Mouse (Mus musculus): ENCODE measurements around the gene Lrrc4. TPM values are rescaled to one million over a fixed set of nuclear protein-coding genes. Genes with fewer than 3 reads are reported as not detected.

Lrrc4 gene
- polyA plus RNA-seq, 1 experiment from 2014 or later, result 1.2 TPM

GRCm38 (mm10) chr6:28791809-28792208, 39.7 kb downstream of the Lrrc4 start:
- Histone ChIP-seq H3K9ac (no peak overlapping the region), H3K4me1 (peaks cover 5% of the 10 kb centered on the region), H3K27ac (no peak overlapping the region), H3K4me2 (no peak overlapping the region), H3K4me3 (no peak overlapping the region), H3K36me3 (peaks cover 10% of the 10 kb centered on the region), H3K27me3 (no peaks in the 10 kb centered on the region), H3K9me3 (no peaks in the 10 kb centered on the region)
- WGBS, result 79% methylated on average over 3 of the region's 3 CpGs
- ATAC-seq (ENCODE audit: insufficient number of reproducible peaks, insufficient read depth, low FRiP score, low TSS enrichment, low read depth), result no peak

DNA sequence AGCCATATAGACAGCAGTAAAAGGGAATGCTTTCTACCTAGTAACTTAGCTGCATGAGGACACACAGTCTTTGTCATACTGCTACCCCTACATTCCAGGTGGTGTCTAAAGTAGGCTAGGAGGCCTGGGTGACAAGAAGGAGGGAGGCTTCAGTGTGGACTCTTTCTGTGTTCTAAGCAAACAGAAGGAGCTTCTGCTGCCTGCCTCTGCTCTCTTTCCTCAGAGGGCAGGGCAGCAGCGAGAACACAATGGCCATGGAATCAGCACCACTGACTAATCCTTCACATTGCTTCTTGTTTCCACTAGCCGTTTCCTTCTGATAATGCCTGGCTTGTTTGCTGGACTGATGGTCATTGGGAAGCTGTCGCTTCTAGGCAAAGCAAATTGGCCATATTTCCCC, 40.4 kb downstream of the Lrrc4 start:
- Histone ChIP-seq H3K9ac (no peak overlapping the region), H3K36me3 (peaks cover 3% of the 10 kb centered on the region), H3K4me1 (peaks cover 5% of the 10 kb centered on the region), H3K9me3 (no peaks in the 10 kb centered on the region), H3K4me3 (no peak overlapping the region), H3K27me3 (no peaks in the 10 kb centered on the region), H3K27ac (no peak overlapping the region), H3K4me2 (no peak overlapping the region)
- WGBS, result 51% methylated on average over 3 of the region's 3 CpGs
- no peak for ATAC-seq (ENCODE audit: insufficient number of reproducible peaks, insufficient read depth, low FRiP score, low TSS enrichment, low read depth)

- Histone ChIP-seq H3K36me3 (no peaks in the 10 kb centered on the region), H3K4me3 (no peak overlapping the region), H3K9me3 (no peaks in the 10 kb centered on the region), H3K9ac (no peak overlapping the region), H3K27ac (no peak overlapping the region), H3K4me2 (no peak overlapping the region), H3K27me3 (no peaks in the 10 kb centered on the region), H3K4me1 (peaks cover 9% of the 10 kb centered on the region)
- no peak for ATAC-seq (ENCODE audit: insufficient number of reproducible peaks, insufficient read depth, low FRiP score, low TSS enrichment, low read depth)
- 82% methylated on average over 4 of the region's 4 CpGs for WGBS
Measured at GRCm38 (mm10) chr6:28789685-28790084, 41.9 kb downstream of the Lrrc4 start.

GRCm38 (mm10) chr6:28787133-28787532, 44.4 kb downstream of the Lrrc4 start:
- Histone ChIP-seq H3K4me2 (no peak overlapping the region), H3K27me3 (no peaks in the 10 kb centered on the region), H3K4me3 (no peak overlapping the region), H3K9me3 (no peaks in the 10 kb centered on the region), H3K36me3 (no peaks in the 10 kb centered on the region), H3K27ac (no peak overlapping the region; the same call in 1 of the 2 replicates), H3K9ac (no peak overlapping the region), H3K4me1 (peaks cover 17% of the 10 kb centered on the region)
- 78% methylated on average over 6 of the region's 6 CpGs for WGBS
- no peak for ATAC-seq (ENCODE audit: insufficient number of reproducible peaks, insufficient read depth, low FRiP score, low TSS enrichment, low read depth)

GRCm38 (mm10) chr6:28785770-28786169, 45.8 kb downstream of the Lrrc4 start:
- H3K9me3 ChIP-seq, result no peaks in the 10 kb centered on the region
- H3K27ac ChIP-seq, result no peak overlapping the region
- peaks cover 28% of the 10 kb centered on the region for H3K4me1 ChIP-seq
- WGBS, result 75% methylated on average over 8 of the region's 8 CpGs
- H3K36me3 ChIP-seq, result no peaks in the 10 kb centered on the region
- no peak for ATAC-seq (ENCODE audit: insufficient number of reproducible peaks, insufficient read depth, low FRiP score, low TSS enrichment, low read depth)
- no peak overlapping the region for H3K9ac ChIP-seq
- H3K4me3 ChIP-seq, result no peak overlapping the region
- H3K4me2 ChIP-seq, result no peak overlapping the region
- no peaks in the 10 kb centered on the region for H3K27me3 ChIP-seq

DNA sequence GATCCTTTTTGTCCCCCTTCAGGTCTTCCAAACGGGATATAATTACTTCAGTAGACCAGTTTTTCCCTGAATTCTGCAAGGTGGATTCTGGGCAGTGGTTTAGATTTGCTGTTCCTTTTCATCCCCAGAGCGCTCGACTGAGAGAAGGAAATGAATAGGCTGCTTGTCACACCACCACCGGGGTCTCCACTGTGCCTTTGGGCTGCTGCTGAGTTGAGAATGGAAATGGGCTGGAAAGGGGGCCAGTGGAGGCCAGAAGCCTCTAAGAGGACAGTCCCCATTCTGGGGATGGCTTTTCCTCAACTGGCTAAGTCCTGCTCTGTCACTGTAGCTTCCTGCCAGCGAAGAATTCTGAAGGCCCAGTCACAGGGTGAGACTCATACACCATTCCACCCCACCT, 47.6 kb downstream of the Lrrc4 start:
- no peak overlapping the region for H3K4me2 ChIP-seq
- H3K36me3 ChIP-seq, result no peaks in the 10 kb centered on the region
- H3K4me3 ChIP-seq, result no peak overlapping the region
- no peaks in the 10 kb centered on the region for H3K9me3 ChIP-seq
- WGBS, result 48% methylated on average over 5 of the region's 5 CpGs
- H3K9ac ChIP-seq, result no peak overlapping the region
- peaks cover 28% of the 10 kb centered on the region for H3K4me1 ChIP-seq
- no peak for ATAC-seq (ENCODE audit: insufficient number of reproducible peaks, insufficient read depth, low FRiP score, low TSS enrichment, low read depth)
- no peaks in the 10 kb centered on the region for H3K27me3 ChIP-seq
- no peak overlapping the region for H3K27ac ChIP-seq

GRCm38 (mm10) chr6:28783082-28783647, 48.4 kb downstream of the Lrrc4 start:
- peaks cover 28% of the 10 kb centered on the region for H3K4me1 ChIP-seq
- 78% methylated on average over 4 of the region's 4 CpGs for WGBS
- no peak for ATAC-seq (ENCODE audit: insufficient number of reproducible peaks, insufficient read depth, low FRiP score, low TSS enrichment, low read depth)

DNA sequence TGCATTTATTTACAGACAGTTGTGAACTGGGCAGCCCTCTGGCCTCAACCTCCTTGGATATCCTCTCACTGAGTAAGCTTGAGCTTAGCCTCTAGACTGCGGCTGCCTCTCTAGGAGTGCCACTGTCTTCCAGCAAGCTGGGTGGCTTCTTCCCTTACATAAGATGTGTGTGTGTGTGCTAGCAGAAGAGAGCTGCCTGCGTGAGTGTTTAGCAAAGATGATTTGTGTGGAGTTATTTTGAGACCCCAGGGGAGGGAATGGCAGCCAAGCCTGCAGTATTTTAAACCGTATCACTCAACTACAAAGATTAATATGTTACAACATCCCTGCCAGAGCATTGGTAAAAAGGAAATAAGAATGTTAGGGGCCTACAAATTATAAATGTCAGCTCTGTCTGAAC, 49.9 kb downstream of the Lrrc4 start:
- Histone ChIP-seq H3K4me3 (no peak overlapping the region), H3K27ac (no peak overlapping the region), H3K4me2 (no peak overlapping the region), H3K4me1 (peaks cover 23% of the 10 kb centered on the region), H3K27me3 (no peaks in the 10 kb centered on the region), H3K9me3 (no peaks in the 10 kb centered on the region), H3K9ac (no peak overlapping the region), H3K36me3 (no peaks in the 10 kb centered on the region)
- no peak for ATAC-seq (ENCODE audit: insufficient number of reproducible peaks, insufficient read depth, low FRiP score, low TSS enrichment, low read depth)
- WGBS, result 34% methylated on average over 3 of the region's 3 CpGs

More at GRCm38 (mm10) chr6:28783082-28783647, 48.4 kb downstream of the Lrrc4 start:
- no peak overlapping the region for H3K9ac ChIP-seq
- H3K27me3 ChIP-seq, result no peaks in the 10 kb centered on the region
- H3K27ac ChIP-seq, result no peak overlapping the region
- H3K36me3 ChIP-seq, result no peaks in the 10 kb centered on the region
- no peaks in the 10 kb centered on the region for H3K9me3 ChIP-seq
- H3K4me3 ChIP-seq, result no peak overlapping the region
- H3K4me2 ChIP-seq, result no peak overlapping the region

DNA sequence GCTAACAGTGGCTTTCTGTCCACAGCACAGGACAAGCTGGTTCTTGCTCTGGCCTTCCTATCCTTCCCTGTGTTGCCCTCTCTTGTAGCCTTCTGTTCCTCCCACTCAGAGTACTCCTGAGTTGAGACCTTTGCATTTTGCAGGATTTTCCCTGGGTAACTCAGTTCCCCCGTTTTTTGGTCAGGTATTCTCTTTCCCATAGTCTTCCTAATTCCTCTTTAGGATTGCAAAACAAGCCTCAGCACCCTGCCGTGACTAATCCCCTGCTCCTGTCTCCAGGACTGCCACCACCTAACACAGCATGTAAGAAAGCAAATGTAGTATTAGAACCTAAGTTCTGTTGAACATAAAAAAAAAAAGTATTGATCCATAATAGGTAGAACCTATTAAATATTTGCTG, 60.2 kb downstream of the Lrrc4 start:
- WGBS, result 31% methylated on average over 2 of the region's 2 CpGs
- no peak for ATAC-seq (ENCODE audit: insufficient number of reproducible peaks, insufficient read depth, low FRiP score, low TSS enrichment, low read depth)
- H3K36me3 ChIP-seq, result peaks cover 13% of the 10 kb centered on the region; the same call in 1 of the 2 replicates
- no peak overlapping the region for H3K27ac ChIP-seq
- H3K4me2 ChIP-seq, result no peak overlapping the region
- H3K4me3 ChIP-seq, result no peak overlapping the region
- H3K9me3 ChIP-seq, result no peaks in the 10 kb centered on the region
- H3K4me1 ChIP-seq, result no peaks in the 10 kb centered on the region; the same call in 1 of the 2 replicates
- H3K9ac ChIP-seq, result no peak overlapping the region
- H3K27me3 ChIP-seq, result no peaks in the 10 kb centered on the region

DNA sequence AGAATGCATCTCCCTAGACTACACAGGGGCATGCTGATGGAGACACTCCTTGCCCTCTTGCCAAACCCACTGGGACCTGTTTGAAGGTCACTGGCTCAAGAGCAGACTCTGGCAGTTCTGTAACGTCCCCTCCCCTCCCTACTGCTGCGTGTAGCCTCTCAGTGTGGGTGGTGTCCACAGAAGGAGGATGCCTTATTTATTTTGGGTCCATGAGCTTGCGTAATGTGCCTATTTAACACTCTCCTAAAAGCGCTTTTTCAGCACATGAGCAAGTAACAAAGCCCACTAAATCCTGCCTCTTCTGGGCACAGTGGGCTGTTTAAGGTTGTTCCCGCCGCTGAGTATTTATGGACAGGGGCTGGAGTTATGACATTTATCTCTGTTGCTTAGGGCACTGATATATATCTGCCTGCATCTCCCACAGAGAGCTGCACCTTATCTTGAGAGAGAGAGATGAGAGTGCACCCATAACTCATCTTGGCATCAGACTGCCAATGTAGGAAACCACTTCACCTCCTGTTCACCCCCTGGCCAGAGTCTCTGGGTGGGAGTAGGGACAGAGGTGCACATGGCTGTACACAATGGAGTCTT, 63.6 kb downstream of the Lrrc4 start:
- no peaks in the 10 kb centered on the region for H3K9me3 ChIP-seq
- WGBS, result 91% methylated on average over 6 of the region's 6 CpGs
- H3K4me1 ChIP-seq, result no peaks in the 10 kb centered on the region; the same call in 1 of the 2 replicates
- peaks cover 9% of the 10 kb centered on the region; the same call in 1 of the 2 replicates for H3K36me3 ChIP-seq
- H3K27ac ChIP-seq, result no peak overlapping the region
- H3K9ac ChIP-seq, result no peak overlapping the region
- no peak for ATAC-seq (ENCODE audit: insufficient number of reproducible peaks, insufficient read depth, low FRiP score, low TSS enrichment, low read depth)
- no peak overlapping the region for H3K4me3 ChIP-seq
- no peak overlapping the region for H3K4me2 ChIP-seq
- H3K27me3 ChIP-seq, result no peaks in the 10 kb centered on the region

- WGBS, result 80% methylated on average over 3 of the region's 3 CpGs
- ATAC-seq (ENCODE audit: insufficient number of reproducible peaks, insufficient read depth, low FRiP score, low TSS enrichment, low read depth), result no peak
Measured at GRCm38 (mm10) chr6:28766622-28767021, 64.9 kb downstream of the Lrrc4 start.

DNA sequence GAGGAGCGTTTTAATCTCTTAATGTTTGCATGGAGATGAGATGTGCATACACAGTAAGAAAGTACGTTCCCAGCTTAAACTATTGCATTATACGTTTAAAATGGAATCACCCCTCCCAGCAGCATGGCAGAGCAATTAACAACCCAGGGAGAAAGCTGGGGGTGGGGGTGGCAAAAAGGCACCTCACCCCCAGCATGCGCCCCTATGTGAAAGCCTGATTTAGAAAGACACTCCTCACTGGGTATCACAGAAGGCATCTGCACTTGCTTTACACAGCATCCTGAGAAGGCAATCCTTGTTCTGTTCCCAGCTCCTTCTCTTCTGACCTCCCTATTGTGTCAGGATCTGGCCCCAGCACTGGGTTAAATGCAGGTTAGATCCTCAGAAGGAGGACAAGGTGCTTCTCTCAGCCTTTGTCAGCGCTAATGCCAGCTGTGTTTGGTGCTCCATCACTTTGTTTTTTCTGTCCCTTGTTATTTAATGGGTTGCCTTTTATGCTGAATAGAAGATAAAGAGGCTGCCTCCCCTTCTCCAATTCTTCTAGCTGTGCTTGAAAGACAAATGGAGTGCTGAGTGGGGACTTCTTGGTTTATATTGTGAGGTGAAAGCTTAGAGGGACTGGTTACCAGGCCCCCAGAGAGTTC, 69.3 kb downstream of the Lrrc4 start:
- H3K27ac ChIP-seq, result no peak overlapping the region
- no peaks in the 10 kb centered on the region for H3K9me3 ChIP-seq
- peaks cover 10% of the 10 kb centered on the region for H3K4me1 ChIP-seq
- H3K9ac ChIP-seq, result no peak overlapping the region
- H3K4me2 ChIP-seq, result no peak overlapping the region
- ATAC-seq (ENCODE audit: insufficient number of reproducible peaks, insufficient read depth, low FRiP score, low TSS enrichment, low read depth), result no peak
- WGBS, result 40% methylated on average over 5 of the region's 5 CpGs
- no peaks in the 10 kb centered on the region for H3K27me3 ChIP-seq
- H3K4me3 ChIP-seq, result no peak overlapping the region
- H3K36me3 ChIP-seq, result no peaks in the 10 kb centered on the region

More at GRCm38 (mm10) chr6:28766622-28767021, 64.9 kb downstream of the Lrrc4 start:
- Histone ChIP-seq H3K27ac (no peak overlapping the region), H3K27me3 (no peaks in the 10 kb centered on the region), H3K36me3 (peaks cover 9% of the 10 kb centered on the region; the same call in 1 of the 2 replicates), H3K9ac (no peak overlapping the region), H3K4me2 (no peak overlapping the region), H3K4me3 (no peak overlapping the region), H3K9me3 (no peaks in the 10 kb centered on the region), H3K4me1 (no peaks in the 10 kb centered on the region; the same call in 1 of the 2 replicates)
